Mouse (Mus musculus) left cerebral cortex, postnatal 36 days (tissue): Measurements from ENCODE around the gene Vmn1r116. TPM values are rescaled to one million over a fixed set of nuclear protein-coding genes. Genes with fewer than 3 reads are reported as not detected.
"Not testable (repeated sequence)": the region's sequence is repeated elsewhere in the genome, so short reads cannot be mapped to it uniquely, and the experiment has no call there.

Experiments used
- DNase-seq, 2 experiments: peaks; one replicate each; pipeline ENCODE4 v3.0.0; 2021 to 2022; ENCODE audit warnings: low spot score in 2 of 2, mixed read lengths in 1 of 2
- intact Hi-C: fragments of 180-260 bp; cut with DNase I; formaldehyde crosslinking; loops from one replicate; pipeline ENCODE4 v1.15.1; 2025
- total RNA-seq, 2 experiments: library from RNA; stranded (reverse); gene quantifications; 2 replicates each; pipeline ENCODE4 v1.2.3; 2021

Gene Vmn1r116
- total RNA-seq, result not detected

GRCm38 (mm10) chr7:20871956-20872355, at the start of gene Vmn1r116:
Gene Vmn1r116, plus strand, starts transcription at chr7:20872256.
- intact Hi-C loops, DNase-seq: not testable (repeated sequence)

- intact Hi-C loops, DNase-seq: not testable (repeated sequence)
Observed at GRCm38 (mm10) chr7:20844885-20845284, 27.2 kb upstream of the Vmn1r116 start, which contains the start of gene Vmn1r115. Gene Vmn1r115, minus strand, starts transcription at chr7:20844985.

GRCm38 (mm10) chr7:20884021-20884420, 12.0 kb downstream of the Vmn1r116 start, which contains the start of gene Vmn1r117:
Gene Vmn1r117, minus strand, starts transcription at chr7:20884121.
- DNase-seq, intact Hi-C loops: not testable (repeated sequence)

GRCm38 (mm10) chr7:20912247-20912646, 40.2 kb downstream of the Vmn1r116 start, which contains the start of gene Vmn1r118:
Gene Vmn1r118, minus strand, starts transcription at chr7:20912347.
- intact Hi-C loops, result not testable (repeated sequence)

More at GRCm38 (mm10) chr7:20912247-20912646, 40.2 kb downstream of the Vmn1r116 start, which contains the start of gene Vmn1r118:
- not testable (repeated sequence) for DNase-seq

Other genes with a start within 250 kb of the Vmn1r116 start
- not detected for gene Vmn1r107, start 203.3 kb upstream of the Vmn1r116 start, total RNA-seq
- gene Vmn1r111, start 169.0 kb upstream of the Vmn1r116 start, total RNA-seq, result not detected
- gene Gm10668, start 141.6 kb upstream of the Vmn1r116 start, total RNA-seq, result not detected
- gene Vmn1r112, start 101.1 kb upstream of the Vmn1r116 start, total RNA-seq, result not detected
- gene Vmn1r113, start 85.0 kb upstream of the Vmn1r116 start, total RNA-seq, result not detected
- gene Vmn1r114, start 60.1 kb upstream of the Vmn1r116 start, total RNA-seq, result not detected
- not detected for gene Vmn1r115, start 27.3 kb upstream of the Vmn1r116 start, total RNA-seq
- not detected for gene Vmn1r117, start 11.9 kb downstream of the Vmn1r116 start, total RNA-seq
- gene Vmn1r118, start 40.1 kb downstream of the Vmn1r116 start, total RNA-seq, result not detected
- gene Vmn1r119, start 140.2 kb downstream of the Vmn1r116 start, total RNA-seq, result not detected
- not detected for gene Vmn1r120, start 181.5 kb downstream of the Vmn1r116 start, total RNA-seq
- not detected for gene Vmn1r121, start 226.3 kb downstream of the Vmn1r116 start, total RNA-seq